Mouse (Mus musculus) limb, embryonic 12.5 days (tissue): Measurements from ENCODE around the gene Shank1. TPM values are rescaled to one million over a fixed set of nuclear protein-coding genes. Genes with fewer than 3 reads are reported as not detected.

Experiments used
- ATAC-seq: fragments of 200-750 bp; cut with Nextera tagmentation; 2 replicates; pipeline ENCODE4 v1.8.0; 2017; ENCODE audit warnings: low read depth, moderate TSS enrichment; ENCODE audit not compliant: insufficient number of reproducible peaks, insufficient read depth, low FRiP score, low TSS enrichment
- H3K27ac ChIP-seq: fragments of 300-500 bp; sonication (generic); 2 replicates; pipeline ENCODE4 v1.5.1; 2016; ENCODE audit warnings: mild to moderate bottlenecking, moderate library complexity
- H3K27me3 ChIP-seq: fragments of 300-500 bp; sonication (generic); 2 replicates; pipeline ENCODE4 v1.6.1; 2016; ENCODE audit warnings: mild to moderate bottlenecking, moderate library complexity
- H3K36me3 ChIP-seq: fragments of 300-500 bp; sonication (generic); 2 replicates; pipeline ENCODE4 v1.6.1; 2016; ENCODE audit warnings: mild to moderate bottlenecking, moderate library complexity
- H3K4me1 ChIP-seq: fragments of 300-500 bp; sonication (generic); replicated peaks from 2 replicates; pipeline ENCODE4 v1.6.1; 2016
- H3K4me2 ChIP-seq: fragments of 300-500 bp; sonication (generic); 2 replicates; pipeline ENCODE4 v1.6.1; 2016; ENCODE audit warnings: mild to moderate bottlenecking, moderate library complexity
- H3K4me3 ChIP-seq: fragments of 300-500 bp; sonication (generic); replicated peaks from 2 replicates; pipeline ENCODE4 v1.5.1; 2016; ENCODE audit warnings: mild to moderate bottlenecking
- H3K9ac ChIP-seq: fragments of 300-500 bp; sonication (generic); replicated peaks from 2 replicates; pipeline ENCODE4 v1.6.1; 2016; ENCODE audit warnings: mild to moderate bottlenecking, moderate library complexity
- H3K9me3 ChIP-seq: fragments of 300-500 bp; sonication (generic); 2 replicates; pipeline ENCODE4 v1.6.1; 2016; ENCODE audit warnings: mild to moderate bottlenecking, moderate library complexity
- WGBS: fragments of 180-500 bp; shearing (Covaris S2); methylation state at CpG from one replicate; pipeline ENCODE4 v1.1.7; 2016; 5-methylcytosine and 5-hydroxymethylcytosine counted together
- polyA plus RNA-seq: library from polyadenylated mRNA; unstranded; fragments of >200 nt; fragmentation: Nextera tagmentation; extraction: Ambion mirVana; gene quantifications from 2 replicates; pipeline ENCODE4 v1.2.1, GENCODE M21; 2016

Shank1 gene
- polyA plus RNA-seq, 1 experiment from 2014 or later: 1.3 TPM

DNA sequence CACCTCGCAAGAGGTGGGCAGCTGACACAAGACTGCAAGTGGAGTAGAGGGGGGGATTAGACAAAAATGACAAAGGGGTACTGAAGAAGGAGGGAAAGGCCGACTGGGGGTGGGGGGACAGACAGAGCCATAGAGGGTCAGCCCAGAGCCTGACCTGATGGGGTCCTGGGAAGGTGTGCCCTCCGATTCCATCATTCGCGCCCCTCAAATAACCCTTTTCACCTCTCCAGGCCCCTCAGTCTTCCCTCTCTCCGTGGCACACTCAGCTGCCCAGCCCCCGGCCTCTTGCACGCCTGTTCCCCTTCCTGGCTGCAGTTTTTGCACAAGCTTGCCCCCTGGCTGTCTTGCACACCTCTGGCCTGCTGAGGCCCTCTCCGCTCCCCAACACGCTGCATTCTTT lies 47.5 kb downstream of the Shank1 start:
- Histone ChIP-seq H3K27me3 (peaks cover 97% of the 10 kb centered on the region), H3K4me2 (no peak overlapping the region), H3K4me3 (no peak overlapping the region), H3K9ac (no peak overlapping the region; the same call in 1 of the 2 replicates), H3K27ac (no peak overlapping the region), H3K9me3 (no peaks in the 10 kb centered on the region), H3K36me3 (no peaks in the 10 kb centered on the region), H3K4me1 (peaks cover 44% of the 10 kb centered on the region)
- WGBS: 12% methylated on average over 10 of the region's 10 CpGs
- no peak for ATAC-seq

DNA sequence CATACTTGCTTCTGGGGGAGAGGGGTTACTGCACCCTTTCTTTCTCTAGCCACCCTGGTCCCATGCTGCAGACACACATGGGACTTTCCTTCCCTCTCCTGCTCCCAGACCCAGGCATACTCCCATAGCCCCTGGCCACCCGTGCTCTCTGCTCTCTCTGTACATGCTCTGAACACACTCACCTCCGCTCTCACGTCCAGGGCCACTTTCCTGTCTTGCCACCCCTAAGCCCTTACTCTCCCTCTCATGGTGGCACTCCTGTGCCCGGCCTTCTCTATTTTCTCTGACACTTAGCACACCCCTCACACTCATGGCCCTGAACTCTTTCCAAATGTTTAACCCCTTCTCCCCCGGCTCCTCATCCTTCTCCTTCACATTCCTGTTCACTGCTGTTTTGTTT lies 48.0 kb downstream of the Shank1 start:
- H3K4me2 ChIP-seq: no peak overlapping the region
- no peaks in the 10 kb centered on the region for H3K36me3 ChIP-seq
- H3K27me3 ChIP-seq: peaks cover 97% of the 10 kb centered on the region
- no peak overlapping the region for H3K27ac ChIP-seq
- 19% methylated on average over 5 of the region's 5 CpGs for WGBS
- no peak overlapping the region for H3K4me3 ChIP-seq
- no peaks in the 10 kb centered on the region for H3K9me3 ChIP-seq
- no peak for ATAC-seq
- H3K9ac ChIP-seq: no peak overlapping the region
- peaks cover 43% of the 10 kb centered on the region for H3K4me1 ChIP-seq

DNA sequence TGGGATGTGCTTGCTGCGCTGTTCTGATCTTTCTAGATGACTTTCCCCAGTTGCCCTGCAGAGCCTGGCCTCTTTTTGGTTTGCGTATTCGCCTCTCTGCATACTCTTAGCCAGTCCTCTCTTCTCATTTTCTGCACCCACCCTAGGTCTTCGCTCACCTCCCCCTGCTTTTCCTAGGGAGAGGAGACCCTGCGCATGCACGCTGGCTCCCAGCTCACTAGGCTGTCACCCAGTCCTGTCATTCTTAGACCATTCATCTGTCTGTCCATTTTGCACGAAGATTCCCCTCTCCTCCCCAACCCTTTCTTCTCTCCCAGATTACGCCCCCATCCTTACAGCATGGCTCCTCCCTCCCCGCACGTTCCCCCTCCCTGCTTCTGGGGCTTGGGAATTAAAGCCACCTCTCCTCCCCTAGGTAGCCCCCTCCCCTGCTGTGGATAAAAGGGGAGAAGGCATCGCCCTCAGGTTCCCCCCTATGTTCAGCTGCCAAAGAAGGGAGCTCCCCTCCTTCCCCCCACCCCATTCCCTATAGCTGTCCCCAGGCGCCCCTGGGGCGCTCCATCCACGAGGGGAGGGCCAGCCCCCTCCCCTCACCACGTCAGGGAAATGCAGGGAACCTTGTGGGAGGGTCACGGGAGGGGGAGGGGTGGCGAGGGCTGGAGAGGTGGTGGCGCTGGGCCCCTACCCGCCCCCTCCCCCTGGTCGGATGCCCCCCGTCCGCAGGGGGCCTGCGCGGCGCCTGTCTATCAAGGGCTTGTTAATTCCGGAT lies 49.0 kb downstream of the Shank1 start:
- no peaks in the 10 kb centered on the region for H3K36me3 ChIP-seq
- peaks cover 33% of the 10 kb centered on the region for H3K4me1 ChIP-seq
- H3K9me3 ChIP-seq: no peaks in the 10 kb centered on the region
- ATAC-seq: no peak
- peak overlapping the region; percentile 73 for H3K4me2 ChIP-seq
- H3K27ac ChIP-seq: no peak overlapping the region
- peak overlapping the region; percentile 42 for H3K4me3 ChIP-seq
- H3K9ac ChIP-seq: no peak overlapping the region; the same call in 1 of the 2 replicates
- peaks cover 97% of the 10 kb centered on the region for H3K27me3 ChIP-seq
- 6% methylated on average over 20 of the region's 26 CpGs for WGBS

DNA sequence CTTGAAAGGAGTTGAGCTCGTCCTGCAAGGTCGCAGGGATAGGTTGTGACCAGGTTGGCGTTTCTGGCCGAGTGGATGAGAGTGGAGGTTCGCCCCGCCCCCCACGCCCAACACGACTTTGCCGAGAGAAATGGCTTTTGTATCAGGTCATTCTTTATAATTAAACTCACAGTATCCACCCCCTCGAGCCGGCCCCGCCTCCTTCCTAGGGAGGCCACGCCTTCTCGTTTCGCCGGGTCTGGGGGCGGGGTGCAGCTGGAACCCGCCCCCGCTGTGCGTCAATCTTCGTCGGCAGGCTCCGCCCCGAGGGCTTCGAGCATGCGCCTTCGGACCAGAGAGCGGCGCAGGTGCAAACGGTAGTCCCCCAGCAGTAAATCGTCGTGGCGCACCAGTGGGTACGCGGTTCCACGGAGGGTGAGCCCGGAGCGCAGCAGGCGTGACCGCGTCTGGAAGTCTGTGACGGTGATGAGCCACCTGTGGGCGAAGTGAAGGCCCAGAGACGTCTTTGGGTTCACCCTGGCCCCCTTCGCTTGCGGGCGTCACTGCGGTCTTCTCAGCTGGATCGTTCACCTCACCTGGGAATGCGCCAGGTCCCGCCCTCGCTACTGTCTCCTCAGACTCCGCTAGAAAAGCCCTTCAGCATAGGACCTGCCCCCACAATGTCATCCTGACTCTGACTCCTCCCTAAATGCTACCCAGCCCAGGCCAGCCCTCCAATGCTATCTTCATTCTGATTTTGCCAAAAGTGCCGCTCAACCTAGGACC lies 50.0 kb downstream of the Shank1 start:
- Histone ChIP-seq H3K27me3 (peaks cover 96% of the 10 kb centered on the region), H3K9ac (peak overlapping the region; percentile 44; the same call in 1 of the 2 replicates), H3K4me1 (peaks cover 30% of the 10 kb centered on the region), H3K4me3 (peak overlapping the region; percentile 42), H3K9me3 (no peaks in the 10 kb centered on the region), H3K27ac (no peak overlapping the region), H3K4me2 (peak overlapping the region; percentile 73), H3K36me3 (no peaks in the 10 kb centered on the region)
- ATAC-seq: peak; percentile 62
- WGBS: 1% methylated on average over 54 of the region's 54 CpGs

DNA sequence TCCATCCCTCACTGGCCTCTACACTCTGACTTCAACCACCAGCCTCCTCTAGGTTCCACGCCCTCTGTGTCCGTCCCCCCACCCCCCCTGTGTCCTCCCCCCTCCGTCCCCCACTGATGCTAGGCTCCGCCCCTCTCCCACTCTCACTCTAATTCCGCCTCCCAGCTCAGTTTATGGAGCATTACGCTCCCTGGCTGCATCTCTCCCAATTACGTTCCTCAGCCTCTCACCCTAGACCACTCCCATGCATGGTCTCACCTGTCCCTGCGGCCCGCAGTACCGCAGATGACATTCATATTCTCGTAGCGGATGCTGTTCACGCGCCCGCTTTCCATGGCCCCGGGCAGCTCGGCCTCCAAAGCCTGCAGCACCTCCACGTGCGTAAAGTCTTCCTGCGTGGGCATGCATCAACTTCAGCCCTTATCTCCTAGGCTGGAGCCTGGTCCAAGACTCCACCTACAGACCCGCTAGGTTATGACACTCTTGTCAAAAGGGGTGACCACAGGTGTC lies 50.8 kb downstream of the Shank1 start:
- ATAC-seq: no peak
- Histone ChIP-seq H3K4me3 (peak overlapping the region; percentile 42), H3K4me2 (peak overlapping the region; percentile 73), H3K9me3 (no peaks in the 10 kb centered on the region), H3K27ac (no peak overlapping the region), H3K27me3 (peaks cover 94% of the 10 kb centered on the region), H3K36me3 (no peaks in the 10 kb centered on the region), H3K4me1 (peaks cover 30% of the 10 kb centered on the region), H3K9ac (no peak overlapping the region)
- WGBS: 7% methylated on average over 21 of the region's 21 CpGs

DNA sequence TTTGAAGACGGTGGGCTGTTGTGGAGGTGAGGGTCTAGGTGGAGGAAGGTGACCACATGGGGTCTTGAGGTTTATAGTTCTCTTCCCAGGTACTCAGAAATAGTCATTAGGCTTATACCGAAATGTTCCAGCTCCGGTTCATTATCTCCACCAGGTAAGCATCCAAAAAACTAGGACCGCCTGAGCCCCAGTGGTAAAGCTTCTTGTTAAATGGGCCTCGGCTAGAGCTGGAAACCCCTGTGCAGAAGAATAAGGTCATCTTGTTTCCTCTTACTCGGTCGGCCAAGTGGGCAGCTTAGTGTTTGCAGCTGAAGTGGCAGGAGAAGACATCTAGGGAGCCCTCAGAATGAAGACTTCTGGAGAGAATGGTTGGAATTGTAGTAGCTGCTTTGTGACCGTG lies 62.6 kb downstream of the Shank1 start:
- Histone ChIP-seq H3K4me3 (no peak overlapping the region), H3K4me1 (peaks cover 15% of the 10 kb centered on the region; the same call in 1 of the 2 replicates), H3K36me3 (no peaks in the 10 kb centered on the region), H3K9me3 (no peaks in the 10 kb centered on the region), H3K27ac (no peak overlapping the region), H3K27me3 (peaks cover 8% of the 10 kb centered on the region; the same call in 1 of the 2 replicates), H3K4me2 (no peak overlapping the region), H3K9ac (no peak overlapping the region)
- no peak for ATAC-seq
- WGBS: 92% methylated on average over 8 of the region's 8 CpGs

DNA sequence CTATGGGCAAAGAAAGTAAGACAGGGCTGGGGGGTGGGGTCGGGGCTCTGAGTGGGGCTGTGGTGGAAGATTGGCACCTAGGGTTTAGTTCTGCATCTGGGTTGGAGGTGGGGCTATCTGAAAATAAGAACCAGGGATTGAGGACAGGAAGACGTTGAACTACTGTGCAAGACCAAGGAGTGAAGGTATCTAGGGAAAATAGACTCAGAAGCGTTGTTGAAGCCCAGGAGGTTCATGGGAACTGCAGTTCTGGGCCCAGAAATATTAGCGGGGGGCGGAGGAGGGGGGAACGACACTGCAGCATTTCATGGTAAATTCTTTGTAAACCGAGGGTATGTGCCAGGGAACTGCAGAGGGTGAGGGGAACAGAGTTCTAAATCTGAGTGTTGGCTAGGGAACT lies 63.4 kb downstream of the Shank1 start:
- H3K27me3 ChIP-seq: peaks cover 16% of the 10 kb centered on the region; the same call in 1 of the 2 replicates
- no peaks in the 10 kb centered on the region for H3K36me3 ChIP-seq
- no peak overlapping the region for H3K9ac ChIP-seq
- H3K27ac ChIP-seq: no peak overlapping the region
- ATAC-seq: peak; percentile 13; the same call in 1 of the 2 replicates
- H3K9me3 ChIP-seq: no peaks in the 10 kb centered on the region
- H3K4me3 ChIP-seq: peak overlapping the region; percentile 58
- H3K4me2 ChIP-seq: peak overlapping the region; percentile 86
- 10% methylated on average over 7 of the region's 7 CpGs for WGBS
- peaks cover 15% of the 10 kb centered on the region; the same call in 1 of the 2 replicates for H3K4me1 ChIP-seq

DNA sequence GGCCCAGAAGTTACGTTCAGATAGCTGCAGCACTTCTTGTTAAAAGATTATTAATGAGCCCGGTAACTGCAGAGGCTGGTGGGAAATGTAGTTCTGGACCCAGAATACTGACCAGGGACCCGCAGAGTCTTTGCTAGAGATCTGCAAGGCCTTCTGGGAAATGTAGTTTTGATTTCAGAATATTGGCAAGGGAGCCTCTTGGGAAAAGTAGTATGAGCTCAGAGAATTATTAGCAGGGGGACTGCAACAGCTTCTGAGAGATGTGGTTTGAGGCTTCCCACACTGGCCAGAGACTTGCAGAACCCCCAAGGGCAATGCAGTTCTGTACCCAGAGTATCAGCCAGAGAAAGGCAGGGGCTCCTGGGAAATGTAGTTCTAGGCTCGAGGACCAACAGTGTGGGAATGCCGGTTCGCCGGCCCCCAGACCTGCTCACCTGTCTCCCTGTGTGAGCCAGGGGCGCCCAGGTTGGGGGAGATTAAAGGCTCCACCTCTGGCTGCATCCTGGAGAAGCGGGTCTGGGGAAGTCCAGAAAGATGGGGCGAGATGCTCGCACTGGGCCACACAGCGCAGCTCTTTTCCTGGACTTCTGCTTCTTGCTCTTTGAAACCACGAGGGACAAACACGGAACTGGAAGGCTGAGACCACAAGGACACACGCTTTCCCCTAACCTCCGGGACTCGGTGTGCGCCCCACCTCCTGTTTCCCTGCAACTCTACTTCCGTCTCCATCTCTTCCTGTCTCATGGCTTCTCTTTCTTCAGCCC lies 64.0 kb downstream of the Shank1 start:
- peaks cover 15% of the 10 kb centered on the region; the same call in 1 of the 2 replicates for H3K4me1 ChIP-seq
- H3K9me3 ChIP-seq: no peaks in the 10 kb centered on the region
- H3K4me3 ChIP-seq: peak overlapping the region; percentile 58
- H3K27me3 ChIP-seq: peaks cover 17% of the 10 kb centered on the region; the same call in 1 of the 2 replicates
- H3K4me2 ChIP-seq: peak overlapping the region; percentile 86
- WGBS: under 1% methylated on average over 19 of the region's 19 CpGs
- peak overlapping the region; percentile 64; the same call in 1 of the 2 replicates for H3K27ac ChIP-seq
- ATAC-seq: peak; percentile 88
- no peaks in the 10 kb centered on the region for H3K36me3 ChIP-seq
- H3K9ac ChIP-seq: peak overlapping the region; percentile 58

DNA sequence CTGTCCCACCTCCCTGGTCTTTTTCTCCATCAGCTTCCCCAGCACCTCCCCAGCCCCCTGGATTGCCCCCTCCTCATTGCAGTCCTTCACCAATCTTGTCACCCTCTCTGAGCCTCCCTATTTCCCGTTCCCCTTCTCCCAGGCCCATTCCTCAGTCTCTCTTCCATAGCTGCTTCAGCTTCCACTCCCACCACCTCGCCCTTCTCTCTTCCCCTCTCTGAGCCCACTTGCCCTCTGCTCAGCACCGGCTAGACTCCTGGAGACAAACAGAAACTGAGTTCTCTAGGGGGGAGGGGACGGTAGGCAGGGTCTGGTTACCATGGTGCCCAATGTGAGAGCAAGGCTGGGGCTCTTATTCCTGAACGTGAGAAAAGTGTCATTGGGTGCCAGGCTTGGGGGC lies 64.7 kb downstream of the Shank1 start:
- 2% methylated on average over 5 of the region's 5 CpGs for WGBS
- Histone ChIP-seq H3K36me3 (no peaks in the 10 kb centered on the region), H3K27ac (peak overlapping the region; percentile 64; the same call in 1 of the 2 replicates), H3K4me3 (peak overlapping the region; percentile 58), H3K9me3 (no peaks in the 10 kb centered on the region), H3K4me2 (peak overlapping the region; percentile 86), H3K27me3 (peaks cover 16% of the 10 kb centered on the region; the same call in 1 of the 2 replicates), H3K4me1 (peaks cover 15% of the 10 kb centered on the region; the same call in 1 of the 2 replicates), H3K9ac (peak overlapping the region; percentile 58)
- 0 out of 2 replicates have a peak, but pooled peaks have one; percentile 4 for ATAC-seq

DNA sequence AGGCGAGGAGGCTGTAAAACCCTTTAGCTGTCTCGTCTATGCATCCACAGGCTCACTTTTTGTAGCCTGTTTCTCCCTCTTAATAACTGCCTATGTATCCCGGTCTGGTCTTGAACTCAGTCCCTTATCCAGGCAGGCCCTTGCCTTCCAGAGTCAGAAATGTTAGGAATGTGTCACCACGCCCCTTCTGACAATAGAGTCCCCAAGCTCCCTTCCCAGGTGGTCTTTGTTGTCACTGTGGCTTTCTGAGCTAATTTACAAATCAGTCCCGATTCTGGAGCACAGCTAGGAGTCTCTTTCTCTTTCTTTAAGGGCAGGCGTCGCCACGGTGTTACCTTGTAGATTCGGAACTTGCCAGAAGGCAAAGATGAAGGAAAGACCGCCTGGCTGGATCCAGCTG lies 65.2 kb downstream of the Shank1 start:
- no peak overlapping the region for H3K27ac ChIP-seq
- ATAC-seq: no peak
- H3K9me3 ChIP-seq: no peaks in the 10 kb centered on the region
- H3K27me3 ChIP-seq: peaks cover 12% of the 10 kb centered on the region; the same call in 1 of the 2 replicates
- H3K36me3 ChIP-seq: no peaks in the 10 kb centered on the region
- H3K4me3 ChIP-seq: peak overlapping the region; percentile 58
- peak overlapping the region; percentile 86 for H3K4me2 ChIP-seq
- WGBS: 10% methylated on average over 10 of the region's 10 CpGs
- H3K4me1 ChIP-seq: peaks cover 15% of the 10 kb centered on the region; the same call in 1 of the 2 replicates
- H3K9ac ChIP-seq: peak overlapping the region; percentile 58; the same call in 1 of the 2 replicates
